Mouse (Mus musculus) activated CD4-positive, CD25-positive, alpha-beta regulatory T cell, adult 9 weeks (primary cell): ENCODE measurements around the gene Slc35b3. TPM values are rescaled to one million over a fixed set of nuclear protein-coding genes. Genes with fewer than 3 reads are reported as not detected.

Experiments
- polyA plus RNA-seq: library from polyadenylated mRNA; unstranded; fragments of 100-300 nt; shearing (Covaris generic); gene quantifications from one replicate; pipeline ENCODE4 v1.2.1, GENCODE M21; 2017

Gene Slc35b3
- polyA plus RNA-seq: 142 TPM

DNA sequence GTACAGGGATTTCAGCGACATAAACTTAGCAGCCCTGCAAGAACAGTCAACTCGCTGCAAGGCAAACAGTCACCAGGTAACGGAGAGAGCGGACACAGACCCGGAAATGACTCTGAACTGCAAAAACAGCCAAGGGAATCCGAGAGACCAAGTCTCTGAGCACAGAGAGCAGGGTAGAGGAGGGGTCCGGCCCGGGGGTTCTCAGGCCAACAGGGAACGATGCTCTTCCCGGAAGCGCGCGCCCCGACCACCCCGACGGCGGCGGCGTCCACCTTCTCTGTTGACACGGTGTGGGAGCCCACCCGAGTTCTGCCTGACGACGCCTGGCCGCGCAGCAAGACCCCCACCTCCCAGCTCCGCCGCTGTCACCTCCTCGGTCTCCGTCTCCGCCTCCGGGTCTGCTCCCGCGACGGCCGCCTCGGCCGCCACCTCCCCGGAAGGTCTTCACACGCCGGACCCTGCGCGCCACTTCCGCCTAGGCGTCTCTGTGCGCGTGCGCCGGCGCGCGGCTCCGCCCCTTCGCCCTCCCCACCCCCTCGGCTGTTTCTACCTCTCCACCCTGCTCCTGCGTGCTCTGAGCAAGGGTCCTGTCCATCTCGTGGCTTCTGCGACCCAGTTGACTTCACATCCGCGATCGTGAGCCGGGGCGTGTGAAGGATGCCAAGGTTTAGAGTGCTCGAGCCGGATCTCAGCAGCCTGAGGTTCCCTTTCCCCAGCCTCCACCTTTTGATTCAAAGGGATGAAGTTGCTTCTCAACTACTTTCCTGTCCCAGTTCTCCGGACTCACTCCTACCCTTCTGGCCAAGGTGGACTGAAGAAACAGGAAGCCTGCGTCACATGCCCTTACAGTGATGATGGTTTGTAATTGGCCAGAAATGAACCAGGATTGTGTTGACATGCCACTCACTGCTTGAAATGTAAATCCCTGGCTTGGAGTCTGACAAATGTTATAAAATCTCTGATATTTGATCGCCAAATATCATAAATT lies at the start of gene Slc35b3:
Gene Slc35b3, minus strand, starts transcription at position 813 of the 988 bp plus-strand sequence.

